Mouse (Mus musculus) Patski (cell line): ENCODE measurements around the gene Il27. TPM values are rescaled to one million over a fixed set of nuclear protein-coding genes. Genes with fewer than 3 reads are reported as not detected.

Experiments
- ATAC-seq: fragments of 100-300 bp; one replicate; pipeline ENCODE4 v1.8.0; 2021
- CTCF ChIA-PET: fragments of 350-600 bp; sonication (Branson Sonifier 250); formaldehyde crosslinking; loops from one replicate; lab custom pipeline; 2022; ENCODE audit warnings: inconsistent platforms; lab: Charles Lee
- POLR2A ChIA-PET: fragments of 350-600 bp; sonication (Branson Sonifier 250); formaldehyde crosslinking; loops from one replicate; lab custom pipeline; 2022; ENCODE audit warnings: antibody characterized with exemption, inconsistent platforms; lab: Charles Lee
- DNase-seq: peaks from one replicate; pipeline ENCODE4 v3.0.0-alpha.2; 2011; ENCODE audit warnings: low read depth, low spot score
- H3K27me3 ChIP-seq: fragments of 371-371 bp; one replicate; pipeline ENCODE4 v1.5.1; 2021
- CTCF ChIP-seq: fragments of 100-300 bp; IDR thresholded peaks from one replicate; pipeline ENCODE4 v1.5.1; 2021
- in situ Hi-C: fragments of 300-500 bp; cut with MboI; formaldehyde crosslinking; loops from 3 replicates; pipeline ENCODE4 v1.11.1; 2018; ENCODE audit warnings: low pct_unique_long_range_greater_than_20kb, mixed read lengths
- polyA plus RNA-seq: library from polyadenylated mRNA; unstranded; gene quantifications from one replicate; pipeline ENCODE4 v1.2.3, GENCODE M21; 2021

Il27 gene
- polyA plus RNA-seq, 1 experiment from 2014 or later: 0.68 TPM

DNA sequence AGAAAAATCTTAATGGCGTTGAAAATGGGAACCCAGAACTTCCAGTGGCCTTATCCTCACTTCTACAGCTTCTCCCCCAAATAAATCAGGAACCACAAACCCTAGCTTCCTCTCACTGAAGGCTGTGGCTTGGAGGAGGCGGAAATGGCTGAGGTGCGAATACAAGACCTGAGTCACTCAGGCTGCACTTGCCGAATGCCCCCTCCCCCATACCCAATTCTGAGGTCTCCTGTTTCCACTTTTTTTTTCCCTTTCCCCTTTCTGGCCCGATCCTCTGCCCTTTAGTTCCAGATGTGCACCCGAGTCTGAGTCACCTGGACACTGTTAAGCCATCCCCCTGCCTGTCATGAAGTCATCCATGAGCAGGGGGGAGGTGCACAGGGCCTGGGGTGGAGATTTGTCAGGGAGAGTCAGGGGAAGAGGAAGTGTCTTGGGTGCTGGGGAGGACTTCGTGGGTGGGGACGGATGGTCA is 10.2 kb downstream of the Il27 start, which contains the start of gene Apobr:
Apobr (plus strand) TSS at position 437 of the 472 bp plus-strand sequence.
- ChIA-PET POLR2A (no interaction called here), CTCF (interaction anchor here (0.7 to 1.4 kb wide), 3 partner anchors 22 to 57 kb away, joined by 3 to 5 read pairs (median 4); no protein-coding TSS in a partner anchor)
- TF ChIP-seq CTCF: no peak
- in situ Hi-C loops: no loop called here
- ATAC-seq (no peak), DNase-seq (no peak)
- no peaks in the 10 kb centered on the region for H3K27me3 ChIP-seq

GRCm38 (mm10) chr7:126583761-126584160 is 11.0 kb downstream of the Il27 start:
- TF ChIP-seq CTCF: no peak
- ATAC-seq: no peak
- ChIA-PET POLR2A (no interaction called here), CTCF (interaction anchor here (0.8 to 1.4 kb wide), 2 partner anchors 52 to 103 kb away, joined by 3 to 5 read pairs; no protein-coding TSS in a partner anchor)
- H3K27me3 ChIP-seq: no peaks in the 10 kb centered on the region
- in situ Hi-C loops: no loop called here
- no peak for DNase-seq

- no peak for TF ChIP-seq CTCF
- POLR2A ChIA-PET: interaction anchor here (1.1 kb wide), 1 partner anchor 42 kb away, joined by 3 read pairs; no protein-coding TSS in a partner anchor
- CTCF ChIA-PET: interaction anchor here (1.4 kb wide), 1 partner anchor 53 kb away, joined by 5 read pairs; no protein-coding TSS in a partner anchor
- no peaks in the 10 kb centered on the region for H3K27me3 ChIP-seq
- ATAC-seq (no peak), DNase-seq (no peak)
- in situ Hi-C loops: no loop called here
These were observed 11.5 kb downstream of the Il27 start for GRCm38 (mm10) chr7:126583251-126583709.

- TF ChIP-seq CTCF: no peak
- CTCF ChIA-PET: interaction anchor here (6.6 kb wide), 1 partner anchor 54 kb away, joined by 93 read pairs; no protein-coding TSS in a partner anchor
- H3K27me3 ChIP-seq: no peaks in the 10 kb centered on the region
- ATAC-seq: no peak
- no peak for DNase-seq
- in situ Hi-C loops: no loop called here
- POLR2A ChIA-PET: interaction anchor here (1.1 kb wide), 1 partner anchor 43 kb away, joined by 3 read pairs; no protein-coding TSS in a partner anchor
These were observed 12.0 kb downstream of the Il27 start for GRCm38 (mm10) chr7:126582759-126583158.

DNA sequence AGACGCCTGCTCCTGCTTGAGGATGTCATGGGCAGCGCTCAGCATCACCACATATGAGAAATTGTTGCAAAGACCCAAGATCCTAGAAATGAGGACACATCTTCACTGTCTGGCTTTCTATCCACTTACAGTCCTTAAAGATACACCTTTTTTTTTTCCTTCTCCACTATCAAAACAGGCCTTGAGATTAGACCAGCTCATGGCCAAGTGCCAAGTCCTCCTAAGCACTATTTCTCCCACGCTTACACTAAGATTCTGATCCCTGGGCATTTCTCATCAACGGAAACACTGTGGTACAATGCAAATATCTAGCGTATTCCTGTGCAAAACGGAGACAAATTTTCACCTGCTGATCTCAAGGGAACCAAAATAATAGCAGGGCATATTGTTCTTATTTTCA is 13.1 kb downstream of the Il27 start:
- POLR2A ChIA-PET: no interaction called here
- CTCF ChIA-PET: interaction anchor here (0.6 to 6.6 kb wide), 3 partner anchors 14 to 55 kb away, joined by 3 to 93 read pairs (median 3); no protein-coding TSS in a partner anchor
- no peak for TF ChIP-seq CTCF
- in situ Hi-C loops: no loop called here
- ATAC-seq (no peak), DNase-seq (no peak)
- H3K27me3 ChIP-seq: no peaks in the 10 kb centered on the region

DNA sequence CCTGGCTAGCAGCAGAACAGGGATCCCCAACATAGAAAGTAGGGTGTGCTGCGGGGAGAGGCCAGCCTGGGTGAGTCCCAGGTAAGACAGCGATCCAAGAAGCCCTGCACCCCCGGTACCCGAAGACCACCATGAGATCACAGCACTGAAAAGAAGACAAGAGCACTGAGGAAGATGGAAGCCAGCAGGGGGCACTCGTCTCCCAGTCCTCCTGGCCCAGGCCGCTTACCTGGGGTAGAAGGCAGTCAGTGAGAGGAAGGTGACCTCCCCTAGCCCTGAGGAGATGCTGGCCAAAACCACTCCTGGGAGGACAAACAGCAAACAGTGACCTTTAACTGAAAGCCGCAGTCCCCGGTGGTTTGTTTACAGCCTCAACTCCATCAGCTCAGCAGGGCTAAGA is 15.6 kb downstream of the Il27 start:
- ChIA-PET CTCF (interaction anchor here (0.8 to 6.6 kb wide), 17 partner anchors 10 to 114 kb away, joined by 3 to 93 read pairs (median 3); partner anchors contain the start of gene Sgf29), POLR2A (interaction anchor here (0.6 to 1.3 kb wide), 2 partner anchors 54 to 62 kb away, joined by 3 to 5 read pairs; no protein-coding TSS in a partner anchor)
- no peaks in the 10 kb centered on the region for H3K27me3 ChIP-seq
- DNase-seq: no peak
- in situ Hi-C loops: loop anchor here (5.0 kb wide), 2 partner anchors 58 to 113 kb away; no protein-coding TSS in a partner anchor
- no peak for ATAC-seq
- TF ChIP-seq CTCF: no peak

DNA sequence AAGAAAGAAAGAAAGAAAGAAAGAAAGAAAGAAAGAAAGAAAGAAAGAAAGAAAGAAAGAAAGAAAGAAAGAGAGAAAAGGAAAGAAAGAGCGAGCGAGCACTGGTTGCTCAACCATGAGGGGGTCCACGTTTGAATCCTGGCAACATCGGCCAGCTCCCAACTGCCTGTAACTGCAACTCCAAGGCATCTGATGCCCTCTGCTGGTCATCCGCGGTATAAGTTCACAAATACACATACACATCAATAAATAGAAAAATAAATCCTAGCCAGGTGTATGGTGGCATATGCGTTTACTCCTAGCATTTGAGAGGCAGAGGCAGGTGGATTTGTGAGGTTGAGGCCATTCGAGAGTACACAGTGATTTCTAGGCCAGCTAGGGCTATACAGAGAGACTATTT is 17.8 kb downstream of the Il27 start:
- POLR2A ChIA-PET: no interaction called here
- peak; percentile 82 for TF ChIP-seq CTCF
- ATAC-seq: no peak
- in situ Hi-C loops: loop anchor here (5.0 kb wide), 2 partner anchors 60 to 115 kb away; no protein-coding TSS in a partner anchor
- H3K27me3 ChIP-seq: no peaks in the 10 kb centered on the region
- CTCF ChIA-PET: interaction anchor here (0.9 to 6.6 kb wide), 5 partner anchors 22 to 65 kb away, joined by 3 to 93 read pairs (median 3); no protein-coding TSS in a partner anchor
- no peak for DNase-seq

- CTCF ChIA-PET: interaction anchor here (1.0 to 1.2 kb wide), 3 partner anchors 9 to 83 kb away, joined by 3 read pairs; partner anchors contain the start of gene Sgf29
- POLR2A ChIA-PET: interaction anchor here (0.6 to 1.3 kb wide), 5 partner anchors 44 to 1319 kb away, joined by 3 to 4 read pairs (median 3); no protein-coding TSS in a partner anchor
- DNase-seq (peak; percentile 49), ATAC-seq (peak; percentile 71)
- in situ Hi-C loops: no loop called here
- TF ChIP-seq CTCF: no peak
- H3K27me3 ChIP-seq: no peaks in the 10 kb centered on the region
These were observed 28.5 kb downstream of the Il27 start, which contains the start of gene Eif3c for GRCm38 (mm10) chr7:126566094-126566765. Gene Eif3c, minus strand, starts transcription at chr7:126566411.

- TF ChIP-seq CTCF: no peak
- peak; percentile 54 for ATAC-seq
- ChIA-PET POLR2A (interaction anchor here (1.2 to 1.3 kb wide), 2 partner anchors 73 to 83 kb away, joined by 3 to 4 read pairs; no protein-coding TSS in a partner anchor), CTCF (interaction anchor here (1.0 to 1.2 kb wide), 3 partner anchors 10 to 84 kb away, joined by 3 read pairs; partner anchors contain the start of gene Sgf29)
- H3K27me3 ChIP-seq: no peaks in the 10 kb centered on the region
- peak; percentile 34 for DNase-seq
- in situ Hi-C loops: no loop called here
These were observed 29.0 kb downstream of the Il27 start for GRCm38 (mm10) chr7:126565693-126566092.

DNA sequence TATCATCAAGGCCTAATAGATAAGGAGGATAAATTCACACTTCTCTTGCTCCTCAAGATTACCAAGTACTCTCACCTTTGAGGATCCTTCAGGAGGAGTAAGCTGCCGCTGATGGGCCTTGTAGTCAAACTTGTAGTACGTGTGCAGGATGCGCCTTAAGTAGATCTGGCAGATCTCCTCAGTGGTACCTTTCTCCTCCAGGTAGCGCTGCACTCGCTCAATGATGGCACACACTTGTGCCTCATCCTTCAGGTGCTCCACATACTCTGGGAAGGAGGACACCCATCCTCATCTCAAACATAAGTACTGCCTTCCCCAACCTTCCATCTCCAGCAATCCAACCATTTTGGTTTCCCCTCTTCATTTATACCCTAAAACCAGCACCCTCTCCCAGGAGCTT is 38.1 kb downstream of the Il27 start:
- in situ Hi-C loops: no loop called here
- CTCF ChIA-PET: interaction anchor here (1.7 kb wide), 1 partner anchor 11 kb away, joined by 3 read pairs; no protein-coding TSS in a partner anchor
- ATAC-seq: no peak

More for the DNA sequence above, 38.1 kb downstream of the Il27 start:
- H3K27me3 ChIP-seq: no peaks in the 10 kb centered on the region
- no peak for TF ChIP-seq CTCF
- POLR2A ChIA-PET: no interaction called here
- no peak for DNase-seq
